Mouse (Mus musculus) retina, postnatal 7 days (tissue): Measurements from ENCODE around the gene Kcnip1.

Experiments
- DNase-seq: peaks from one replicate; pipeline ENCODE4 v3.0.0-alpha.2; 2012; ENCODE audit warnings: low read depth, low spot score

Gene Kcnip1

GRCm38 (mm10) chr11:33685904-33686303 is 307.0 kb downstream of the Kcnip1 start:
- DNase-seq: no peak

GRCm38 (mm10) chr11:33680151-33680550 is 312.8 kb downstream of the Kcnip1 start:
- no peak for DNase-seq

DNA sequence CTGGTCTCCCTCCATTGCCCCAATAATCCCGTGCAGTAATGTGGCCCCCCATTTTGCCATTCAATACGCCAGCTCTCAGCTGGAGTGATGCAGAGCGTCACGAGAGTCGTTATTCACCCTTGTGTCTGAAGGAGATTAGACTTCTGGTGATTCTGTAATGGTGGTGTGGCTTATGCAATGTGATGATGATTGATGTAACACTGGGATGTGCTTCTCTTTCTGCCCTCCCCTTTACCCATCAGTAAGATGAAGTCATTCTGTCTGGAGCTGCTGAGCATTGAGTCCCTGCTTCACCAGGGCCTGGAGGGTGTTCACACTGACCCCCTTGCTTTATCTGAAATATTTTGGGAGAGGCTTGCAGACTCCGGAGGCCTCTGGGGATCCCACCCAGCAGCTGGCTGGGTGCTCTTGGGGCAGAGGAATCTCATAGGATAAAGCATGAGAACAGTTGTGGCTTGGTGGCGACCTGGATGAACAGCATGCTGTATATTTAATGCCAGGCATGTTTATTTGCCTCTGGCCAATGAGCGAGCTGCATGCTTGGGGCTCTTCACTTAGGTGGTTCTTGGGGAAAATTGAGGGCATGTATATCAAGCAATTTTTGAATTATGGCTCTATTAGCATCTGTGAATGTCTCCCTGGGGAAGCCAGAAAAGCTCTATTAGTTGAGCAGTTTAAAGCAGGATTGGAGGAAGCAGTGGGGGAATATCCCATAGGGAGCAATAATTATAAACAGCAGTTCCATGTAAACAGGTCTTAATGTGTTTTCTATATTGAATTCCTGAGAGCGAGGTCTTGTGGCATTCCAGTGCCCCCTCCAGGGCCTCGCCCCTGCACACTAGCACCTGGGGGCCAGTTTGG is 322.6 kb downstream of the Kcnip1 start:
- DNase-seq: no peak

DNA sequence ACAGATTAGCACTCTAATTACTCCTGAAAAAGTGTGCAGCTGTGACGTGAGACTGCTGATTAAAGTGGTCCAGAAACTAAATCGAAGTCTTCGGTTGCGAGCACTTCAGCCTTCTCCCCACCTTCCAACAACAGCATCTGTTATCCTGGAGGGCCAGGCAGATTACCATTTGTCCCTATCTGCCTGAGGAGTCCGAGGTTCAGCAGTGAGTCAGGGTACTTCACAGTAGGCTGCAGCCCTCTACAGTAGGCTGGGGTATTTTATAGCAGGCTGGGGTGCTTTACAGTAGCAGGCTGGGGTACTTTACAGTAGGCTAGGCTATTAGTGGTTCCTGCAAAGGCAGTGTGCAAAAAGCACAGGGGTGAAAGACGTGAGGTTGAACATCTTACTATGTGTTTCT is 324.6 kb downstream of the Kcnip1 start:
- DNase-seq: no peak

- DNase-seq: no peak
These were observed 329.4 kb downstream of the Kcnip1 start for GRCm38 (mm10) chr11:33663599-33663998.

DNA sequence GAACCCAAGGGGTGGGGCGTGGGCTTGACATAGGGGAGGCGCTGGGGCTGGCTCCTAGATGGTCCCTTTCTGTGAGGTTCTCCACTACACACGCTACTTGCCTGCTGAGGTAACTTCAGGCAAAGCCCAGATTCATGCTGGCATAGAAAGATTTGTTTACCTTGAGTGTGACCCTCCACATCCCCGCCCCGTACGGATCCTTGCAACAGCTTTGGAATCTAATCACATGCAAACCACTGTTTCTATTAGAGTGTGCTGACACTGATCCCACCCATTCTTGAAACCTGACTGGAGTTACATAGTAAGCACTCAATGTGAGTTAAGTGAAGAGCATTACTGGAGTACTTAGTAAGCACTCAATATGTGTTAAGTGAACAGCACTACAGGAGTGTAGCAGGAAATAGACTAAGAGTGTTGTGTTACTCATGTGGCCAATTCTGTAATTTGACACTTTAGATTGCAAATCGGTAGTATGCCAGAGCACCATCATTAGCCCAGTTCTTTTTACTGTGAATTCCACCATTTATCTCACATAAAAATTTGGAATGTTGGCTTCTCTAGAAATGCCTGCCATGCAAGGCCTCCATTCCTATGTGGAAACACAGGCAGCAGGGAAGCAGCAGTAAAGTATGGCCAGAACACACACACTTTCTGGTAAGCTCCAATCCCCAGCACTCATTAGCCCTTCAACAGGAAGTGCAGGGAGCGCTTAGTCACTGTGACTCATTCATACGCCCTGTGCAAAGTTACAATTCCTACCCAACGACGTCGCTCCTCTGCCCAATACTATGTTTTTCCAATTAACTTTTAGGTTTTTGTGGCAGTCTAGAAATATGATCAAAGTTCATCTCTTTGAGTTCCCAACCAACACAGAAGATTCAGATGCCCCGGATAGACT is 332.7 kb downstream of the Kcnip1 start:
- DNase-seq: no peak

GRCm38 (mm10) chr11:33655861-33656593 is 336.9 kb downstream of the Kcnip1 start:
- no peak for DNase-seq

DNA sequence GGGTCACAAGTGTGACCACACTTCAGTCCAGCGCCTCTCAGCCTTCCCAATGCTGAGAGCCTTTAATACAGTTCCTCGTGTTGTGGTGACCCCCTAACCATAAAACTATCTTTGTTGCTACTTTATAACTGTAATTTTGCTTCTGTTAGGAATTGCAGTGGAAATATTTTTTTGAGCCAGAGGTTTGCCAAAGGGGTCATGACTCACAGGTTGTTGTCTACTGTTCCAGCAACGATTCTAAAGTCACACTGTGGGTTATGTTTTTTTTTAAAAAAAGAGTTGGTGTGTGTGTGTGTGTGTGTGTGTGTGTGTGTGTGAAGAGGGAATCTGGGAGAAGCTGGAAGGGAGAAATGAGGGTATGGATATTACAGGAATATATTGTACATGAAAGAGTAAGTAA is 337.7 kb downstream of the Kcnip1 start:
- DNase-seq: no peak

- DNase-seq: no peak
These were observed 338.5 kb downstream of the Kcnip1 start for GRCm38 (mm10) chr11:33654485-33654884.

GRCm38 (mm10) chr11:33649358-33649757 is 343.6 kb downstream of the Kcnip1 start:
- DNase-seq: no peak

- DNase-seq: no peak
These were observed 355.8 kb downstream of the Kcnip1 start for GRCm38 (mm10) chr11:33637107-33637506.

DNA sequence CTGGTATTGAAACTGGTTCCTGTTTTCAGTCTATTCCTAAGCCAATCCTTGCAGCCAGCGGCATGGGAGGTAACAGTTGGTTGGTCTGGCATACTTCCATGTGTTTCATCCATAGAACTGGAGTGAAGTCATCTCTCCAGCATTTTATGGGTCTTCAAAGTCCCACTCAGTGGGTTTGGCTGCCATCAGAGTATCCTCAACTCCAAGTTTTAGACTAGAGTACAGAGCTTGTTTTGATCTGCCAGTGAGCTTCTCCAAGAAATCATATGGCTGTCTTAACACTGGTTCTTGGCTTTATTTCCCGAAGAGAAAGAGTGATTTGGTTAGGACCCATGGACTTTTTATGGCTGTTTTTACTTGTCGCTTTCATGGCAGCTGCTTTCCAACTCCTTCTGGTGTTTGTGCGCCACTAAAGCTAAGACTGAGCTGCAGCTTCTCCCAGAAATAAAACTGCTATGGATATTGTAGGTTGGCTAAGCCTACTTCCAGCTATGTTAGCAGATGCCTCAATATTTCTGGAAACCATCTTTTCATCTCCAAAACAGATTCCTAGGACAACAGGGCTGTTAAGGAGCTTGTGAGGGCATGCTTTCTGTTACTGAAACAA is 365.7 kb downstream of the Kcnip1 start:
- no peak for DNase-seq

GRCm38 (mm10) chr11:33614218-33614617 is 378.7 kb downstream of the Kcnip1 start:
- DNase-seq: peak; percentile 43

DNA sequence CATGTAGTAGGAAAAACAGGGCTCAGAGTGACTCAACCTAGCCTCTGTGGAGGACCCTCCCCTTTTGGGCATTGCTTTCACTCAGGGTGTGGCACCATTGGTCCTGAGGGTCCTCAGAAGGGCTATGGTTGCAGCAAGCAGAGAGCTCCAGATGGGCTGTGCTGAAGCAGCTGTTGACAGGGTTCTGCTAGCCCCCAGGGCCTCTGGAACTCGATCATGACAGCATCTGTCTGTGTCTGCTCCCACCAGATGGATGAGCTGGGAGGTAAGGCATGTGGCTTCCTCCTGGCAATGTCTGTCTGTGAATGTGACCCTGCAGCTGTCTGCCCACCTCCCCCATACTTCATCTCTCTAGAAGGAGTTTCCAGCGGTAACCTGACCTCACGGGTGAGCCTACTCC is 385.2 kb downstream of the Kcnip1 start:
- no peak for DNase-seq

DNA sequence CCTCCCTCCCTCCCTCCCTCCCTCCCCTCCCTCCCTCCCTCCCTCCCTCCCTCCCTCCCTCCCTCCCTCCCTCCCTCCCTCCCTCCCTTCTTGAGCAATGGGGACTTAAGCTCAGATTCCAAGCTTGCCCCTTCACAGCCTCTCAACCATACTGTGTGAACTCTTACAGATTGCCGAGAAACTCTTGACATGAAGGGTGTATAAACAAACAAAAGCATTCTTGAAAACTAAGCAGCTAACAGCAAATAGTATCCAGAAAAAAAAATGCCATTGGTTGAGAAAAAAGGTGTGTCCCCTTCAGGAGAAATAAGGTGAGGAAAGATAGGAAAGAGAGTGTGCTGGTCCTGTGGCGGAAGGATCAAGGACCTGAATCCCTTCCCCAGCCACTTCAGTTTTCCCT is 389.8 kb downstream of the Kcnip1 start:
- DNase-seq: no peak

DNA sequence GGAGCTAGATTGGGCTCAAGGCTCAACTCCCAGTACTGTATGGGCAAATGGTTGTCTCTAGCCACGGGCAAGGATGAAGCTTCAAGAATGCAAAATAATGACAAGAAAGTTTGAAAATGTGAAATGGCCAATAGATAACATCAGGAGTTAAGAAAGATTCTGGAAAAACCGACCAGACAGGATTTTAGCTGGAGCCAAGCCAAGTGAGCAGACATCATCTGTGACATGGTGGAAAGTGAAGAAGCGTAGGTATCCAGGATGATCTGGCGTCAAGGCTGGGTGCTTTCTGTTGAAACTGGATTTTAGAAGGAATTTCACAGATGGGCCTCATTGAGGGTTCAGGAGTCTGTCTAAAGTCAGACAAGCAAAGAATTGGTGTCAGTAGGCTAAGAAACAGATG is 394.0 kb downstream of the Kcnip1 start, which contains the start of gene D130052B06Rik:
Gene D130052B06Rik, plus strand, starts transcription at position 317 of the 400 bp plus-strand sequence.
- DNase-seq: no peak

DNA sequence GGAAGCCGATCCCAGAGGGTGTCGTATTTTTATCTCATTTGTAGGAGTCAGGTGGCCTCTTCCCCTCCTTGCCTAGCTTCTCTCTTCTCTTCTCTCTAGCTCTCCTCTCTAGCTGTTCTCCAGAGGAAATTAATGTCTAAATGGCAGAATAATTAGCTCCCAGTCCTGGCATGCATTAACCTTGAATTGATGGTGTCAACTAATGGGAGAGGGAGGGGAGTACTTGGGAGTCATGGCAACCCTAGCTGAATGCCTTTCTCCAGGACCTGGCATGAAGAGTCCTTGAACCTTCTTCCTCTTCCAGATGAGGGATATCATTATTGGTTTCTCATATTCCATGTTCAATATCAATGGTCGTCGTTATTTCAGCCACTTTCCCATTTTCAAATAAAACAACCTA is 396.3 kb downstream of the Kcnip1 start:
- DNase-seq: no peak

- DNase-seq: no peak
These were observed 400.1 kb downstream of the Kcnip1 start for GRCm38 (mm10) chr11:33592826-33593225.

- DNase-seq: no peak
These were observed 402.2 kb downstream of the Kcnip1 start for GRCm38 (mm10) chr11:33590771-33591170.

DNA sequence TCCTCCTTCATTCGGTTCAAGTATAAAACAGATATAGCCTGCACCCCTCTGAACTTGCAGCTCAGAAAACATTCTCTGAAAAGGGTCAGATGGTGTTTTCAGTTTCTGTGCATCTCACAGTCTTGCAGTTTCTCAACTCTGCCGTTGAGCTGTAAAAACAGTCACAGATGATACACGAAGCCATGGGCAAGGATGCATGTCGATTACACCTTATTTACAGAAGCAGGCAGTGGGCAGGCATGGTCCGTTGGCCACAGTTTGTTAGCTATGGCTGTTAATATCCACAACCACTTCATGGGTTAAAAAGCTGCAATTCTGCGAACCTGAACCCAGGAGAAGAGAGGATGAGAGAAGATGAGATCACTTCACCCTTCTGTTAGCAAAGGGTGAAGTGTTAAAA is 406.3 kb downstream of the Kcnip1 start:
- no peak for DNase-seq

DNA sequence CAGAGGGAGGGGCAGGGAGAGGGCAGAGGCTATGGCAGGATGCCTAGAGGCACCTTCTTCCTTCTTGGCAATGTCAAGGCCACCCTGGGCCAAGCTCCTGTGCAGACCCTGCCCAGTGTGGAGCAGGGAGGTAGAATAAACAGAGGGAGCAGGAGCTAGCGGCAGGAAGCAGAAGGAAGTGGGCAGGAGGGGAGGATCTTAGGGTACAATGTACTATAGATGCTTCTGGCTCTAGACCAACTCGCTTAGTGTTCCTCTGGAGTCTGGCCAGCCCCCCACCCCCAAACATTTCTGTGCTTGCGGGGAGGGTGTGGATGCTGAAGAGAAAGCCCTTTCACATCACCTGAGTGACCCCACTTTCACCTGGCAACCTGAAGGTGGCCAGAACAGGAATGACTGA is 413.3 kb downstream of the Kcnip1 start:
- no peak for DNase-seq
